Mouse (Mus musculus) myocyte (in vitro differentiated cells): ENCODE data around the gene Zpbp2. TPM values are rescaled to one million over a fixed set of nuclear protein-coding genes. Genes with fewer than 3 reads are reported as not detected.

Experiments used
- H3K27me3 ChIP-seq: one replicate; pipeline ENCODE4 v1.6.1; 2011; ENCODE audit not compliant: control insufficient read depth, insufficient read depth, insufficient read length
- H3K36me3 ChIP-seq: one replicate; pipeline ENCODE4 v1.6.1; 2011; ENCODE audit not compliant: control insufficient read depth, insufficient read depth
- H3K4me2 ChIP-seq: one replicate; pipeline ENCODE4 v1.6.1; 2011; ENCODE audit warnings: low read depth, control low read depth
- H3K4me3 ChIP-seq: one replicate; pipeline ENCODE4 v1.5.1; 2011; ENCODE audit warnings: mild to moderate bottlenecking, control low read depth, moderate library complexity
- H3K79me2 ChIP-seq: one replicate; pipeline ENCODE4 v1.6.1; 2011; ENCODE audit not compliant: control insufficient read depth, insufficient read depth
- H3ac ChIP-seq: one replicate; pipeline ENCODE4 v1.6.1; 2011; ENCODE audit not compliant: control insufficient read depth, insufficient read length
- CEBPB ChIP-seq: IDR thresholded peaks from 2 replicates; pipeline ENCODE4 v1.6.1; 2011; ENCODE audit warnings: mild to moderate bottlenecking, moderate library complexity; ENCODE audit not compliant: poor library complexity, insufficient read depth, severe bottlenecking
- E2F4 ChIP-seq: IDR thresholded peaks from one replicate; pipeline ENCODE4 v1.6.1; 2011; ENCODE audit warnings: mild to moderate bottlenecking, control low read depth, moderate library complexity; ENCODE audit not compliant: insufficient read depth
- MAX ChIP-seq: IDR thresholded peaks from one replicate; pipeline ENCODE4 v1.6.1; 2011; ENCODE audit warnings: low read depth, mild to moderate bottlenecking, control low read depth
- MYOD1 ChIP-seq, 3 experiments: IDR thresholded peaks; one replicate each; pipeline ENCODE4 v1.6.1; 2011; ENCODE audit warnings: control low read depth in 2 of 3, low read depth in 2 of 3, mild to moderate bottlenecking in 2 of 3, moderate library complexity in 1 of 3; ENCODE audit not compliant: insufficient read length in 2 of 3, control insufficient read depth in 1 of 3
- MYOG ChIP-seq, 3 experiments: IDR thresholded peaks; one replicate each; pipeline ENCODE4 v1.6.1; 2011; ENCODE audit warnings: control low read depth in 2 of 3, low read depth in 2 of 3, mild to moderate bottlenecking in 2 of 3; ENCODE audit not compliant: insufficient read length in 2 of 3, control insufficient read depth in 1 of 3, insufficient read depth in 1 of 3
- POLR2A ChIP-seq: IDR thresholded peaks from one replicate; pipeline ENCODE4 v1.6.1; 2011; ENCODE audit warnings: low read depth, mild to moderate bottlenecking, control low read depth, moderate library complexity; ENCODE audit not compliant: insufficient read length
- POLR2AphosphoS2 ChIP-seq: IDR thresholded peaks from one replicate; pipeline ENCODE4 v1.6.1; 2011; ENCODE audit warnings: low read depth, control low read depth; ENCODE audit not compliant: insufficient read length
- REST ChIP-seq: IDR thresholded peaks from one replicate; pipeline ENCODE4 v1.6.1; 2011; ENCODE audit warnings: mild to moderate bottlenecking, control low read depth, moderate library complexity; ENCODE audit not compliant: insufficient read depth, insufficient read length
- SRF ChIP-seq: IDR thresholded peaks from one replicate; pipeline ENCODE4 v1.6.1; 2011; ENCODE audit warnings: low read depth; ENCODE audit not compliant: control insufficient read depth, insufficient read length
- TCF12 ChIP-seq: IDR thresholded peaks from one replicate; pipeline ENCODE4 v1.6.1; 2011; ENCODE audit warnings: mild to moderate bottlenecking, control low read depth; ENCODE audit not compliant: poor library complexity, insufficient read depth, severe bottlenecking
- TCF3 ChIP-seq: IDR thresholded peaks from one replicate; pipeline ENCODE4 v1.6.1; 2011; ENCODE audit warnings: low read depth, control low read depth; ENCODE audit not compliant: insufficient read length
- USF1 ChIP-seq: IDR thresholded peaks from one replicate; pipeline ENCODE4 v1.6.1; 2011; ENCODE audit warnings: low read depth, mild to moderate bottlenecking, control low read depth, moderate library complexity
- polyA plus RNA-seq: library from polyadenylated mRNA; unstranded; fragments of >200 nt; fragmentation: generic; extraction: Trizol; gene quantifications from one replicate; pipeline ENCODE4 v1.2.1, GENCODE M21; 2012; ENCODE audit warnings: missing spikeins

Zpbp2 gene
- polyA plus RNA-seq, 1 experiment, result not detected

- Histone ChIP-seq H3K4me2 (peak overlapping the region; percentile 87), H3K36me3 (peaks cover 5% of the 10 kb centered on the region), H3K4me3 (peak overlapping the region; percentile 77), H3K27me3 (peaks cover 12% of the 10 kb centered on the region), H3ac (no peak overlapping the region), H3K79me2 (peaks cover 20% of the 10 kb centered on the region)
- no peak for TF ChIP-seq SRF
- peak; percentile 41 for TF ChIP-seq USF1
- no peak for TF ChIP-seq POLR2AphosphoS2
- TF ChIP-seq REST, result no peak
- TF ChIP-seq TCF12, result no peak
- no peak for TF ChIP-seq E2F4
- no peak for TF ChIP-seq TCF3
- peak; percentile 28 for TF ChIP-seq POLR2A
- TF ChIP-seq MYOD1 (IDR thresholded peaks at IDR 0.05; ENCODE audit: control insufficient read depth in 1 of 3, insufficient read length in 2 of 3, low read depth in 2 of 3), result no peak
- no peak for TF ChIP-seq CEBPB
- peak; percentile 60 for TF ChIP-seq MAX
- no peak for TF ChIP-seq MYOG (IDR thresholded peaks at IDR 0.05; ENCODE audit: control insufficient read depth in 1 of 3, insufficient read depth in 1 of 3, insufficient read length in 2 of 3, low read depth in 2 of 3)
Measured at GRCm38 (mm10) chr11:98587684-98588546, 37.0 kb downstream of the Zpbp2 start.

GRCm38 (mm10) chr11:98588833-98589281, 38.0 kb downstream of the Zpbp2 start:
- no peak overlapping the region for H3ac ChIP-seq
- H3K4me2 ChIP-seq, result peak overlapping the region; percentile 87
- peak overlapping the region; percentile 77 for H3K4me3 ChIP-seq
- peaks cover 20% of the 10 kb centered on the region for H3K79me2 ChIP-seq
- H3K36me3 ChIP-seq, result no peaks in the 10 kb centered on the region
- TF ChIP-seq MAX (no peak), POLR2AphosphoS2 (no peak), SRF (no peak), MYOD1 (IDR thresholded peaks at IDR 0.05; ENCODE audit: control insufficient read depth in 1 of 3, insufficient read length in 2 of 3, low read depth in 2 of 3) (no peak), USF1 (no peak), MYOG (IDR thresholded peaks at IDR 0.05; ENCODE audit: control insufficient read depth in 1 of 3, insufficient read depth in 1 of 3, insufficient read length in 2 of 3, low read depth in 2 of 3) (no peak), REST (no peak), E2F4 (no peak), TCF3 (no peak), POLR2A (no peak), TCF12 (no peak)
- H3K27me3 ChIP-seq, result peaks cover 13% of the 10 kb centered on the region

GRCm38 (mm10) chr11:98589306-98589705, 38.4 kb downstream of the Zpbp2 start:
- peak overlapping the region; percentile 87 for H3K4me2 ChIP-seq
- H3K79me2 ChIP-seq, result peaks cover 20% of the 10 kb centered on the region
- H3K36me3 ChIP-seq, result no peaks in the 10 kb centered on the region
- peaks cover 18% of the 10 kb centered on the region for H3K27me3 ChIP-seq
- no peak overlapping the region for H3ac ChIP-seq
- no peak overlapping the region for H3K4me3 ChIP-seq
- TF ChIP-seq POLR2A (no peak), SRF (no peak), POLR2AphosphoS2 (no peak), E2F4 (no peak), REST (no peak), TCF3 (no peak), TCF12 (no peak), MAX (no peak), MYOD1 (IDR thresholded peaks at IDR 0.05; ENCODE audit: control insufficient read depth in 1 of 3, insufficient read length in 2 of 3, low read depth in 2 of 3) (no peak), CEBPB (no peak), MYOG (IDR thresholded peaks at IDR 0.05; ENCODE audit: control insufficient read depth in 1 of 3, insufficient read depth in 1 of 3, insufficient read length in 2 of 3, low read depth in 2 of 3) (no peak), USF1 (no peak)

- H3K4me3 ChIP-seq, result no peak overlapping the region
- H3K27me3 ChIP-seq, result peaks cover 22% of the 10 kb centered on the region
- H3K4me2 ChIP-seq, result no peak overlapping the region
- no peak overlapping the region for H3ac ChIP-seq
- H3K79me2 ChIP-seq, result peaks cover 9% of the 10 kb centered on the region
- TF ChIP-seq MAX (no peak), MYOD1 (IDR thresholded peaks at IDR 0.05; ENCODE audit: control insufficient read depth in 1 of 3, insufficient read length in 2 of 3, low read depth in 2 of 3) (peak in 1 of 3 experiments; percentile 63), SRF (no peak), MYOG (IDR thresholded peaks at IDR 0.05; ENCODE audit: control insufficient read depth in 1 of 3, insufficient read depth in 1 of 3, insufficient read length in 2 of 3, low read depth in 2 of 3) (peak in 2 of 3 experiments; percentile 42 to 64)
- no peaks in the 10 kb centered on the region for H3K36me3 ChIP-seq
Measured at GRCm38 (mm10) chr11:98590548-98591445, 39.9 kb downstream of the Zpbp2 start.
